Mouse (Mus musculus) mouse trophoblast stem cell (cell line): ENCODE data around the gene Zcchc24.

Source experiments
- in situ Hi-C, 2 experiments: fragments of 300-500 bp; cut with MseI, MboI; formaldehyde crosslinking; loops; 2 replicates in 1 of 2; 3 replicates in 1 of 2; pipeline ENCODE4 v1.15.1; 2025

The Zcchc24 gene

DNA sequence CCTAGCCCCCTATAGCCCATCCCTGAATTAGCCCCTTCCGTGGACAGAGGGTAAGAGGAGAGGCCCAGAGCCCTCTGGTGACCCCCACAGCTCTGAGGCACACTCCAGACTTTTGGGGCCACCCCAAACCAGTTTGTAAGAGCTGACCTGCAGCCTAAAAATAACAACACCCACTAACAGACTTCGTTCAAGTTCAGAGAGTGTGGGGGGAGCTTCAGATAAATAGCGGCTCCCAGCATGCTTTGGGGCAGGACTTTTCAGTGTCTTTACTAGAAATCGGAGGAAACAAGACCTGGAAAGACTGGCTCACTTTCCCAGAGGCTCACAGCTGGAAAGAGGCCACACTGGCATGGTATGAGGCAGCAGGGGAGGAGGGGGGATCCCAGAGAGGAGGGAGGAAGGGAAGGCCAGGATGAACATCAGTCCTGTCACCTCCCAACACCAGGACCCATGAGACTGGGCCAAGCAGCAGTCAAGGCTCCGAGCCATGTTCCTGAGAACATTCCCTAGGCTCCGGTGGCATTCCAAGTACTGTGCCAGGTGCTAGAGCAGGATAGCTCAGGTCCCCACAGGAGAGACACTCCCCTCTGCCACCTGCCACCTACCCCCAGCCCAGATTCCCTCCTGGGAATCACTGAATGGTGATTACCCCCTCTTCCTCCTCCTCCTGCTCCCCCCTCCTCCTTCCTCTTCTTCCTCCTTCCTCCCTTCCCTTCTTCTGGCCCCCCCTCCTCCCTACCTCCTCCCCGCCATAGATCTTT lies 20.7 kb downstream of the Zcchc24 start:
- in situ Hi-C loops, result no loop called here

GRCm38 (mm10) chr14:25746971-25747945 lies 21.6 kb downstream of the Zcchc24 start:
- in situ Hi-C loops, result no loop called here

- in situ Hi-C loops, result no loop called here
These were observed 22.5 kb downstream of the Zcchc24 start for GRCm38 (mm10) chr14:25746371-25746770.

- in situ Hi-C loops, result no loop called here
These were observed 23.3 kb downstream of the Zcchc24 start for GRCm38 (mm10) chr14:25745365-25746184.

GRCm38 (mm10) chr14:25742943-25743342 lies 25.9 kb downstream of the Zcchc24 start:
- in situ Hi-C loops, result no loop called here

DNA sequence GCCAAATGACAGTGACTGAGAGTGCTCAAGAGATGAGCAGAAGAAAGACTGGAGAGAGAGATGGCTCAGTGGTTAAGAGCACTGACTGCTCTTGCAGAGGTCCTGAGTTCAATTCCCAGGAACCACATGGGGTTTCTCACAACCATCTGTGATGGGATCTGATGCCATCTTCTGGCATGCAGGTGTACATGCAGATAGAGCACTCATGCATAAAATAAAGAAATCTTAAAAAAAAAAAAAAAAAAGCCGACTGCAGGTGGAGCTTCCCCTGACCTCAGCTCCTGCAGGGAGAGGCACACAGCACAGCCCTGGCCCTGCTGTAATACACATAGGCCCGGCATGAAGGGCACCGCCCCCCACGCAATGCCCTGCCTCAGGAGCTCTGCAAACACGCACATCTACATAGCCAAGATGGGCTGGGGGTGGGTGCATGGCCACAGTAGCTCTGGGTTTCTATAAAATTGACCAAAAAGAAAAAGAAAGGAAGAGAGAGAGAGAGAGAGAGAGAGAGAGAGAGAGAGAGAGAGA lies 26.9 kb downstream of the Zcchc24 start:
- in situ Hi-C loops, result no loop called here

GRCm38 (mm10) chr14:25741211-25741610 lies 27.6 kb downstream of the Zcchc24 start:
- in situ Hi-C loops, result no loop called here

- in situ Hi-C loops, result no loop called here
These were observed 28.8 kb downstream of the Zcchc24 start for GRCm38 (mm10) chr14:25739957-25740565.

- in situ Hi-C loops, result no loop called here
These were observed 30.2 kb downstream of the Zcchc24 start for GRCm38 (mm10) chr14:25738591-25739001.

- in situ Hi-C loops, result no loop called here
These were observed 32.2 kb downstream of the Zcchc24 start for GRCm38 (mm10) chr14:25736589-25736988.

GRCm38 (mm10) chr14:25736140-25736539 lies 32.7 kb downstream of the Zcchc24 start:
- in situ Hi-C loops, result no loop called here

DNA sequence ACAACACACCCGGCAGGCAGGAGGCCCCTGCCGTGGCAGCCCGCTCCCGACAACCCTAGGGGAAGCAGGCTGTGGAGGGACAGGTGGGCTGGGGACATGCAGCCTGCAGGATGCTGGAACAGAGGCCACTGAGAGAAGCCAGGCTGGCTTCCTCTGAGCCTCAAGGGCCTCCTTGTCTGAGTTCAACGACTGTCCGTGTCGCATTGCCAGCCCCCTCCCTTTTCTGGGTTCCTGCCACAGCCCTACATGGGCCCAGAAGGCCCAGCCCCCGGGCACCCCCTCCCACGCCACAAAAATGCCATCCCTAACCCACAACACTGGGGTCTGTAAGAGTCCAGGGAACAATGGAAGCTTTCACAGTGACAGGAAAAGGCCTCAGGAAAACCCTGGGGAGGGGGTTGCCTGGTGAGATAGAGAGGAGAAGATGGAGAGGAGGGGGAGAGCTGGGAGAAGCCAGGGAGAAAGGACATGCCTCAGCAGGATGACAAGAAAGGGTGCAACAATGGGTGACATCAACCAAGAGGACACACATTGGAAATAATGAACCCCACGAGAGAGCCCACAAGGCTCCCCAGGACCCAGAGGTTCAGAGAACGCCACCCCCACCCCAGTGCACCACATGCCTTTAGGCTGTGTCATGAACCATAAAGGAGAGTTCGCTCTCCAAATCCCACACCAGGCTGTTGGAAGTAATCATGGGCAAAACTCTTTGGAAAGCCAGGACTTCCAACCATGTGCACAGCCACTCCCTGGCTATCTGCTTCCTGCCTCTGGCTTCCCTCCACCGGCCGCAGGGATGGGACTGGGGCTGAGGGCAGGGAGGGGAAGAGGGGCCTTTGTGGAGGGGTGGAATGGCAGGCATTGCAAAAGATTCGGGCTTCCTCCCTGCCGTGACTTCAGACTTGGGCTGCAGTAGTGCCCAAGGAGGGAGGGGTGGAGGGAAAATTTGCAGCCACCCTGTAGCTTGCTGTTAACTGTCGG lies 33.8 kb downstream of the Zcchc24 start:
- in situ Hi-C loops, result no loop called here

DNA sequence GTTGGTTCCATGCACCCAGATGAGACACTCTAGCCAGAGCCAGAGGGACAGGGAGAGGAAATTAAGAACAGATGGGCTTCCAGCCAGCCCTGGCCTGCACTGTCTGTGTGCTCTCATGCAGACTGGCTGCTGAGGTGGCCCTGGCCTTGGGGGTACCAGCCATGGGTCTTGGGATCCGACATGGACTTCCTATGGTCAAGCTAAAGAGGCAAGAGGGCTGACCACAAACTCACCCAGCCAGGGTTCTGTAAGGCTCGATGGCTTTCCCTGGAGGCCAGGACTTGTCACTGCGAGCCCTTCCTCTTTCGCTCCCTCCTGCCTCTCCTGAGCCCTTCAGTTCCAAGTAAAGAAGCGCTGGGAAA lies 41.7 kb downstream of the Zcchc24 start:
- in situ Hi-C loops, result no loop called here

DNA sequence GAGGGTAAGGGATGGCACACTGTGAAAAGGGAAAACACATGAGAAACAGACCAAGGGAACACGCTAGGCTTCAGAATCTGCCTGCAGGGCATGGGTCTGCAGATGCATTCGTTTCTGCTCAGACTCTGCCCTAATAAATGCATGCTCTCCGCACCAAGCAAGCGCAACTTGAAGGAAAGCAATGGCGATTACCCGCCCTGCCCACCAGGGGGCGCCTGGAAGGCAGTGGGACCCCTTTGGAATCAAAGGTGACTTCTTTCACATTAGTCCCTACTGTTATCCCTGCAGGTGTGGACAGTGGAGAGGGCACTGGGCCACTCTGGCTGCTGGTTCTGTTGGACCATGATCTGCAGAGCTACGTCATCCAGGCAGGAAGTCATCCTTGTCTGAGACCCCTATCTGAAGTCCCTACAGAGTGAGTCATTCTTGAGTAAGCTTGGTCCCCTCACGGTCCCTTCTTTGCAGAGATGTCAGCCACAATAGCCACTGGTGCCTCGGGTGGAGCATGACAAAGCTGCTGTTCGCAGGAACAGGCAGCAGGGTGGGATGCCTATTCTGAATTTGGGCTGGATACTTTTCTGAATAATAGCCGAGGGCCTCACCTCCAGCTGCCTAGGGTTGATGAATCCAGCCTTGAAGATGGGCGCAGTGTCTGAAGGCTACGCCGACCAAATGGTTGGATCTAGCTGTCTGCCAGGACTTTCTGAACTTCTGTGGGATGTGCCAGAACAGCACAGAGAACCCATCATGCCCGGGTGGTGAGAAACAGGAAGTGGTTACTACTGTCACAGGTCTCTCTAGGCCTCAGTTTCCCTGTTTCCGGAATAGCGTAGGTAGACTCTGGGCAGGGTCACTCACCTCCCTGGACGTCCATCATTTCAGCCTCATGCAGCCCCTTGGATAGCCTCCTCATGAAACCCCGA lies 42.4 kb downstream of the Zcchc24 start:
- in situ Hi-C loops, result no loop called here

DNA sequence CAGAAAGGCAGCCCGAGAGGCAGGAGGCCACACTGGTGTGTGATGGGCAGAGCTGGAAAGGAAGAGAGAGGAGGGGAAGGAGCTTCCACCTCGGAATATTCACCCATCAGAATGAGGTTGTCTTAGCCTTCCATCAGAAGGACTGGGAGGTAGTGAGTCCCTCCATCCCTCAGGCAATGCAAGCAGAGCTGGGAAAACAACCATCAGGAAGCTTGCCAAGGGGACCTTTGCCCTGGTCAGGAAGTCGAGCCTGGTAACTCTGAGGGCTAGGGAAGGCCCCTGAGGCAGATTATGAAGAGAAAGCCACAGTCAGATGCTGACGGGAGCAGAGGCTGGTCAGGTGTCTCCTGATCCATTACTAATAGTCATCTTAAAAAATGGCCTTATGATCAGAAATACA lies 43.1 kb downstream of the Zcchc24 start:
- in situ Hi-C loops, result no loop called here

- in situ Hi-C loops, result no loop called here
These were observed 43.8 kb downstream of the Zcchc24 start for GRCm38 (mm10) chr14:25725032-25725497.

DNA sequence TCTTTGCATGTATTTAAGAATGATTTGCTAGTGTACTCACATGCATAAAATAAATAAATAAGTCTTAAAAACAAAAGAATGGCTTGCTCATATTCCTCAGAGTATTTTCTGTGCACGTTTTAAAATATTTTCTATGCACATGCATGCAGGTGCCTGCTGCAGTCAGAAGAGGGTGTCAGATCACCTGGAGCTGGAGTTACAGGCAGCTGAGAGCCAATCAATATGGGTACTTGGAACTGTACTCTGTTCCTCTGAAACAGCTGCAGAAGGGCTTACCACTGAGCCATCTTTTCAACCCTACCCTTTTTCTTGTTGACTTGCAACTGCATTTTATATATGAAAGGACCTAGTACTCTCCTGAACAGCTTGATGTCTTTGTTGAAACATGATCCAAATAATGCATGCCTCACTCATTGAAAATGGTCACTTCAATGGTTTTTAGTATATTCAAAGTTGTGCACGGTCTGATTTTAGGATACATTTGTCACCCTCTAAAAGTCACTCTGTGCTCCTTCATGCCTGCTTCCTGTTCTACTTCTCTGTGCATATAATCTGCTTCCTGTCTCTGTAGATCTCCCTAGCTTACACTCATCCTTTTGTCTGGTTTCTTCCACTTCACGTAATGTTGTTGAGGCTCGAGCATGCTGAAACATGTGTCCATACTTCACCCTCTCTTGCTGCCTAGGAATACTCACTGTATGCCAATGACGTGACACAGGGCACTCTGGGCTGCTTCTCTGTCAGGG lies 47.7 kb downstream of the Zcchc24 start:
- in situ Hi-C loops, result no loop called here

DNA sequence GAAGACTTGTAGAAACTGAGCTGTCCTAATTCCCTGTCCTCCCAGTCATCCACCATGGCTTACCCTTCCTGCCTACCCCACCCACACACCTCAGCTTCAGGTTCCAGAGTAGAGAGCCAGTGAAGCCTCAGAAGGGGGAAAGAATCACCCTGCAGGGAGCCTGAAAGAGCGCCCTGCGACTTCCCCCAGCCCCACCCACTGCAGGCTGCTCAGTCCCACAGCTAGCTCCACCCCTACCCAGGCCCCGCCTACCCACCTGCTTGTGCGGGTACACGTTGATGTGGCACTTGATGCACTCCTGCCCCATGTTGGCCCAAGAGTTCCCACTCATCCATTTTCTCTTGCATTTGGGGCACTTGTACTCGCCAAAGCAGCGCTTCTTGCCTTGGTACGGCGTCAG lies 49.5 kb downstream of the Zcchc24 start:
- in situ Hi-C loops, result loop anchor here in 1 of 2 experiments (10.0 kb wide), 1 partner anchor 85 kb away; no protein-coding TSS in a partner anchor
